Mouse (Mus musculus) kidney, adult 2 months (tissue): ENCODE data around the gene Crtc3.

Experiments used
- CTCF ChIP-seq: fragments of 200-500 bp; conservative IDR thresholded peaks from 2 replicates; pipeline ENCODE4 v1.5.1; 2011; ENCODE audit warnings: low read depth, mild to moderate bottlenecking, control low read depth, low read length, moderate library complexity, mixed read lengths; ENCODE audit not compliant: insufficient read depth, insufficient read length
- POLR2A ChIP-seq: fragments of 200-500 bp; IDR thresholded peaks from one replicate; pipeline ENCODE4 v1.6.1; 2011; ENCODE audit warnings: low read depth, low read length, control low read depth

DNA sequence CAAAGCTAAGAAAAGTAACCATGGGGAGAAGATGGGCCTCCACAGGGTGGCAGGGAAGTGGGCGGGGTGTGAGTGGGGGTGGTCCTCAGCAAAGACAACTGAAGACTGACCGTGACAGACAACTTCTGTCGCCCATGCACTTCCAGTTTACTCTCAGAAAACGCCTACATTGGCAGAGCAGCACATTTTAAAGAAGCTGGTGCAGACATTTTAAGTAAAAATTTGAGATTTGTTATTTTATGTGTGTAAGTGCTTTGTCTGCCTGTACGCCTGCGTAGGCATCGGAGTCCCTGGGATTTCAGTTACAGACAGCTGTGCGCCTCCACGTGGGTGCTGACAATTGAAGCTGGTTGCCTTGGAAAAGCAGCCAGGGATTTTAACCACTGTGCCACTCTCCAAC, 32.4 kb upstream of the Crtc3 start:
- TF ChIP-seq CTCF (no peak), POLR2A (no peak)
